Mouse (Mus musculus) heart, postnatal 0 days (tissue): ENCODE results near the gene Fbxl20. TPM values are rescaled to one million over a fixed set of nuclear protein-coding genes. Genes with fewer than 3 reads are reported as not detected.

ENCODE experiments used
- ATAC-seq: fragments of 200-750 bp; cut with Nextera tagmentation; 2 replicates; pipeline ENCODE4 v1.8.0; 2017; ENCODE audit warnings: low read depth, moderate number of reproducible peaks, moderate library complexity; ENCODE audit not compliant: insufficient read depth
- DNase-seq: peaks from one replicate; pipeline ENCODE4 v3.0.0-alpha.2; 2016; ENCODE audit warnings: low spot score
- H3K27ac ChIP-seq: fragments of 300-500 bp; sonication (generic); 2 replicates; pipeline ENCODE4 v1.5.1; 2014; ENCODE audit warnings: low read depth, mild to moderate bottlenecking
- H3K27me3 ChIP-seq: fragments of 300-500 bp; sonication (generic); 2 replicates; pipeline ENCODE4 v1.6.1; 2014; ENCODE audit warnings: low read length, mixed read lengths; ENCODE audit not compliant: control insufficient read depth, insufficient read depth
- H3K36me3 ChIP-seq: fragments of 300-500 bp; sonication (generic); replicated peaks from 2 replicates; pipeline ENCODE4 v1.6.1; 2014; ENCODE audit warnings: low read length, mixed read lengths; ENCODE audit not compliant: control insufficient read depth, insufficient read depth
- H3K4me1 ChIP-seq: fragments of 300-500 bp; sonication (generic); 2 replicates; pipeline ENCODE4 v1.6.1; 2014; ENCODE audit warnings: antibody characterized with exemption; ENCODE audit not compliant: control insufficient read depth, insufficient read depth
- H3K4me2 ChIP-seq: fragments of 300-500 bp; sonication (generic); 2 replicates; pipeline ENCODE4 v1.6.1; 2014; ENCODE audit warnings: low read depth, mild to moderate bottlenecking, low read length, moderate library complexity
- H3K4me3 ChIP-seq: fragments of 300-500 bp; sonication (generic); 2 replicates; pipeline ENCODE4 v1.5.1; 2014; ENCODE audit warnings: low read depth, low read length
- H3K9ac ChIP-seq: fragments of 300-500 bp; sonication (generic); replicated peaks from 2 replicates; pipeline ENCODE4 v1.6.1; 2014; ENCODE audit warnings: low read depth, low read length, mixed read lengths
- H3K9me3 ChIP-seq: fragments of 300-500 bp; sonication (generic); replicated peaks from 2 replicates; pipeline ENCODE4 v1.6.1; 2016; ENCODE audit warnings: low read length; ENCODE audit not compliant: control insufficient read depth
- CTCF ChIP-seq: IDR thresholded peaks from 2 replicates; pipeline ENCODE4 v1.5.1; 2016; ENCODE audit warnings: antibody characterized with exemption, control low read depth, low read depth
- EP300 ChIP-seq: IDR thresholded peaks from 2 replicates; pipeline ENCODE4 v1.6.1; 2016; ENCODE audit warnings: antibody characterized with exemption, low read depth
- WGBS: fragments of 180-500 bp; shearing (Covaris S2); extraction: QIAGEN DNeasy Blood & Tissue Kit; methylation state at CpG from one replicate; pipeline ENCODE4 v1.1.7; 2014; 5-methylcytosine and 5-hydroxymethylcytosine counted together
- polyA plus RNA-seq: library from polyadenylated mRNA; unstranded; fragments of >200 nt; fragmentation: Nextera tagmentation; extraction: Ambion mirVana; gene quantifications from 2 replicates; pipeline ENCODE4 v1.2.1, GENCODE M21; 2015
- total RNA-seq: library from RNA; depleted of rRNA; stranded (reverse); fragments of >200 nt; gene quantifications from 2 replicates; pipeline ENCODE4 v1.2.3, GENCODE M21; 2014; ENCODE audit warnings: low replicate concordance; rRNA removed

Fbxl20 gene
- total and polyA plus RNA-seq, 2 experiments from 2014 or later: 8.8 to 12.5 TPM

GRCm38 (mm10) chr11:98034840-98035239 is 115.4 kb downstream of the Fbxl20 start:
- TF ChIP-seq CTCF (no peak), EP300 (no peak)
- Histone ChIP-seq H3K4me3 (no peak overlapping the region), H3K36me3 (peaks cover 15% of the 10 kb centered on the region), H3K4me1 (no peaks in the 10 kb centered on the region; the same call in 1 of the 2 replicates), H3K27me3 (peaks cover 3% of the 10 kb centered on the region; the same call in 1 of the 2 replicates), H3K9ac (no peak overlapping the region), H3K27ac (no peak overlapping the region), H3K4me2 (no peak overlapping the region), H3K9me3 (no peaks in the 10 kb centered on the region)
- WGBS: 57% methylated on average over 4 of the region's 4 CpGs
- ATAC-seq (no peak), DNase-seq (no peak)

DNA sequence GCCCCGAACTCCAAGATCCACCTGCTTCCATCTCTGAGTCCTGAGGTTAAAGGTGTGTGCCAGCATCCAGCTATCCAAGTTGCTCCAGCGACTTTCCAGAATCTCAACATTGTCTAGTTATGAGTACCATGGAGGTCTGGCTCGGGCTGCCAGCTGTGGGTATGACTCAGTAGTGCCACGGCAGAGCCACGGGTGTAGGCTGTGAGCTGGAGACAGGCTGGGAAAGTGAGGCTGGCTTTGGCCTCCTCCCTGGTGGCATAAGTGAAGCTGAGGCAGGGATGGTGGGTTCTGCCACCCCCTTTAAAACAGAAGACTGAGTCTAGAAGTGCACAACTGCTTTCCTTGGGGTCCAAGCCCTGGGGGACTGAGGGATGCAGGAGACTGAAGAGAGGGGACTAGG is 116.1 kb downstream of the Fbxl20 start:
- H3K4me3 ChIP-seq: no peak overlapping the region
- ATAC-seq (no peak), DNase-seq (no peak)
- 78% methylated on average over 5 of the region's 5 CpGs for WGBS
- peaks cover 22% of the 10 kb centered on the region for H3K36me3 ChIP-seq
- H3K4me1 ChIP-seq: no peaks in the 10 kb centered on the region; the same call in 1 of the 2 replicates
- H3K27ac ChIP-seq: no peak overlapping the region
- H3K9me3 ChIP-seq: no peaks in the 10 kb centered on the region
- H3K9ac ChIP-seq: no peak overlapping the region
- peaks cover 3% of the 10 kb centered on the region; the same call in 1 of the 2 replicates for H3K27me3 ChIP-seq
- H3K4me2 ChIP-seq: no peak overlapping the region
- no peak for TF ChIP-seq CTCF
- no peak for TF ChIP-seq EP300

Other genes starting within 250 kb of the Fbxl20 start
- 0.39 and 2.6 TPM in 2 replicates for gene Plxdc1, start 164.0 kb downstream of the Fbxl20 start, total RNA-seq
- 2.1 TPM in 2 replicates for gene Plxdc1, start 164.0 kb downstream of the Fbxl20 start, polyA plus RNA-seq
- 4.3 TPM in 1 of 2 replicates, not detected in the other for gene Arl5c, start 154.2 kb downstream of the Fbxl20 start, total RNA-seq
- gene Arl5c, start 154.2 kb downstream of the Fbxl20 start, polyA plus RNA-seq: 2.9 TPM in 2 replicates
- gene Cacnb1, start 127.4 kb downstream of the Fbxl20 start, total RNA-seq: 5.5 and 6.2 TPM in 2 replicates
- 4.8 and 5.2 TPM in 2 replicates for gene Cacnb1, start 127.4 kb downstream of the Fbxl20 start, polyA plus RNA-seq
- 604 and 622 TPM in 2 replicates for gene Rpl19, start 123.7 kb downstream of the Fbxl20 start, total RNA-seq
- gene Rpl19, start 123.7 kb downstream of the Fbxl20 start, polyA plus RNA-seq: 588 TPM in 2 replicates
- gene Stac2, start 96.9 kb downstream of the Fbxl20 start, total RNA-seq: 0.15 TPM in 1 of 2 replicates, not detected in the other
- 0.04 and 0.11 TPM in 2 replicates for gene Stac2, start 96.9 kb downstream of the Fbxl20 start, polyA plus RNA-seq
- gene Med1, start 42.9 kb upstream of the Fbxl20 start, total RNA-seq: 29.2 and 41.4 TPM in 2 replicates
- gene Med1, start 42.9 kb upstream of the Fbxl20 start, polyA plus RNA-seq: 36.7 and 38.1 TPM in 2 replicates
- 18.4 and 25.8 TPM in 2 replicates for gene Cdk12, start 52.7 kb upstream of the Fbxl20 start, total RNA-seq
- gene Cdk12, start 52.7 kb upstream of the Fbxl20 start, polyA plus RNA-seq: 3.9 and 4.2 TPM in 2 replicates
- gene Neurod2, start 179.2 kb upstream of the Fbxl20 start, total RNA-seq: not detected in 2 replicates
- gene Neurod2, start 179.2 kb upstream of the Fbxl20 start, polyA plus RNA-seq: not detected in 2 replicates
- gene Ppp1r1b, start 198.0 kb upstream of the Fbxl20 start, total RNA-seq: 16.3 and 18.6 TPM in 2 replicates
- gene Ppp1r1b, start 198.0 kb upstream of the Fbxl20 start, polyA plus RNA-seq: 32.1 and 38.5 TPM in 2 replicates
- 44.8 and 53.6 TPM in 2 replicates for gene Stard3, start 208.0 kb upstream of the Fbxl20 start, total RNA-seq
- gene Stard3, start 208.0 kb upstream of the Fbxl20 start, polyA plus RNA-seq: 34.7 and 35.3 TPM in 2 replicates
- 293 and 299 TPM in 2 replicates for gene Tcap, start 233.4 kb upstream of the Fbxl20 start, total RNA-seq
- 455 and 518 TPM in 2 replicates for gene Tcap, start 233.4 kb upstream of the Fbxl20 start, polyA plus RNA-seq
- gene Pnmt, start 236.0 kb upstream of the Fbxl20 start, total RNA-seq: 4.2 TPM in 1 of 2 replicates, not detected in the other
- gene Pnmt, start 236.0 kb upstream of the Fbxl20 start, polyA plus RNA-seq: 0.26 TPM in 1 of 2 replicates, not detected in the other